ENCODE assay signal across 8 mouse cellular contexts in the genomic region with DNA sequence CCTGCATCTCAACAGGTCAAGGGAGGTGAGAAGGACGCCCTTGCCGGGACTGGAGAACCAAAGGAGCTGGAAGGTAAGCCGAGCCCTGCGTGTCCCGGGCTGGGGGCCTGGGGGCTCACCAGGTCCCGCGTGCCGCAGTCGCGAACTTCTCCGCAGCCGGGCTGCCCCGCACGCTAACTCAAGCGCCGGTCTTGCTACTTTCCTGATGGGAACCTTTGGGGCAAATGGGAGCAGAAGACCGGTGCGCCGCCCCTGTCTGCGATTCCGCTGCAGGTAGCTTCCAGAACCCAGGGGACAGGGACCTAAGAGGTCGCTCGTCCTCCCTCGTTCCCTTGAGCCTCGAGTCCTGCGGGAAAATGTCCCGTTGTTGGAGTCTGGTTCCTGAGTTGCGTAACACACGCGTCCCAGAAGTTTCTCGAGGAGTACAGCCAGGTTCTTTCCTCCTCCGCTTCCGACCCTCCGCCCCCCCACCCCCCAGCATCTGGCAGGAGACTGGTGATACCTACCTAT. TPM values are rescaled to one million over a fixed set of nuclear protein-coding genes. Genes with fewer than 3 reads are reported as not detected.
DNase-seq lines count a peak whose midpoint lies in the region; ATAC-seq and TF ChIP-seq lines count a peak whose summit lies in the region.

No protein-coding gene starts in this region.

- no peak overlapping the region for H3K27ac ChIP-seq in kidney, embryonic 15.5 days
- H3K27ac ChIP-seq in limb, embryonic 12.5 days: no peak overlapping the region
- H3K27ac ChIP-seq in midbrain, postnatal 0 days (ENCODE audit: low read depth, low read length): no peak overlapping the region

- 0% methylated on average over 34 of the region's 34 CpGs for WGBS in kidney, embryonic 15.5 days
- WGBS in limb, embryonic 12.5 days: under 1% methylated on average over 34 of the region's 34 CpGs
- WGBS in midbrain, postnatal 0 days: 0% methylated on average over 34 of the region's 34 CpGs

- H3K4me2 ChIP-seq in kidney, embryonic 15.5 days: peak overlapping the region; percentile 100
- H3K4me2 ChIP-seq in limb, embryonic 12.5 days: peak overlapping the region; percentile 100
- H3K4me2 ChIP-seq in midbrain, postnatal 0 days (ENCODE audit: low read depth, low read length, poor library complexity, severe bottlenecking): peak overlapping the region; percentile 100

- peaks cover 26% of the 10 kb centered on the region for H3K27me3 ChIP-seq in kidney, embryonic 15.5 days
- H3K27me3 ChIP-seq in limb, embryonic 12.5 days: peaks cover 36% of the 10 kb centered on the region
- peaks cover 5% of the 10 kb centered on the region; the same call in 1 of the 2 replicates for H3K27me3 ChIP-seq in midbrain, postnatal 0 days (ENCODE audit: insufficient read depth, low read length)

- peak overlapping the region; percentile 44 for H3K9ac ChIP-seq in kidney, embryonic 15.5 days
- peak overlapping the region; percentile 53 for H3K9ac ChIP-seq in limb, embryonic 12.5 days (replicated peaks)
- H3K9ac ChIP-seq in midbrain, postnatal 0 days (replicated peaks; ENCODE audit: low read length, poor library complexity, severe bottlenecking): peak overlapping the region; percentile 60

- no peak for DNase-seq in kidney, adult 18-20 months
- DNase-seq in adipocyte (ENCODE audit: low spot score): peak; percentile 78
- peak; percentile 50 to 57 for DNase-seq in heart, adult 9 months (ENCODE audit: low spot score in 2 of 2)
- DNase-seq in midbrain, postnatal 0 days (ENCODE audit: low spot score): no peak
- no peak for DNase-seq in frontal cortex, postnatal 14 days (ENCODE audit: low spot score in 2 of 2)
- no peak for DNase-seq in layer of hippocampus, adult 9-11 months

- no peaks in the 10 kb centered on the region for H3K36me3 ChIP-seq in kidney, embryonic 15.5 days
- H3K36me3 ChIP-seq in limb, embryonic 12.5 days: no peaks in the 10 kb centered on the region
- H3K36me3 ChIP-seq in midbrain, postnatal 0 days (ENCODE audit: insufficient read depth, low read length): no peaks in the 10 kb centered on the region

- TF ChIP-seq CTCF in midbrain, postnatal 0 days (IDR thresholded peaks at IDR 0.05): no peak

- H3K4me1 ChIP-seq in kidney, embryonic 15.5 days: peaks cover 25% of the 10 kb centered on the region
- peaks cover 15% of the 10 kb centered on the region for H3K4me1 ChIP-seq in limb, embryonic 12.5 days (replicated peaks)
- H3K4me1 ChIP-seq in midbrain, postnatal 0 days (ENCODE audit: insufficient read depth, low read length): 0 out of 2 replicates have a peak, but pooled peaks cover 3% of the 10 kb centered on the region

- H3K9me3 ChIP-seq in kidney, embryonic 15.5 days (replicated peaks): no peaks in the 10 kb centered on the region
- no peaks in the 10 kb centered on the region for H3K9me3 ChIP-seq in limb, embryonic 12.5 days
- H3K9me3 ChIP-seq in midbrain, postnatal 0 days (ENCODE audit: low read length): no peaks in the 10 kb centered on the region

- peak overlapping the region; percentile 62 for H3K4me3 ChIP-seq in kidney, embryonic 15.5 days (replicated peaks)
- peak overlapping the region; percentile 64 for H3K4me3 ChIP-seq in limb, embryonic 12.5 days (replicated peaks)
- peak overlapping the region; percentile 58 for H3K4me3 ChIP-seq in midbrain, postnatal 0 days (ENCODE audit: low read depth, low read length)

- ATAC-seq in kidney, embryonic 15.5 days (replicated peaks; ENCODE audit: low FRiP score): peak; percentile 55; the same call in 1 of the 2 replicates
- ATAC-seq in limb, embryonic 12.5 days (ENCODE audit: insufficient number of reproducible peaks, insufficient read depth, low FRiP score, low TSS enrichment, low read depth): 0 out of 2 replicates have a peak, but pooled peaks have one; percentile 66
- no peak for ATAC-seq in midbrain, postnatal 0 days (ENCODE audit: low FRiP score)

RNA-seq across cellular contexts. Expression of gene Aff1, which starts 0.4 kb away (rescaled TPM):
- 12.2 and 12.3 TPM in 2 replicates for polyA plus RNA-seq in kidney, embryonic 15.5 days (2015; fragmentation: Nextera tagmentation; extraction: Ambion mirVana)
- polyA plus RNA-seq in limb, embryonic 12.5 days (2016; fragmentation: Nextera tagmentation; extraction: Ambion mirVana): 4.6 and 7.4 TPM in 2 replicates
- total RNA-seq in midbrain, postnatal 0 days (2014; rRNA removed): 5.7 and 6.4 TPM in 2 replicates
- polyA plus RNA-seq in midbrain, postnatal 0 days (2015; fragmentation: Nextera tagmentation; extraction: Ambion mirVana): 0.82 and 1.6 TPM in 2 replicates

RNA-seq across cellular contexts. Expression of gene 1700016H13Rik, which starts 36.8 kb away (rescaled TPM):
- 0.22 TPM in 1 of 2 replicates, not detected in the other for polyA plus RNA-seq in kidney, embryonic 15.5 days (2015; fragmentation: Nextera tagmentation; extraction: Ambion mirVana)
- polyA plus RNA-seq in limb, embryonic 12.5 days (2016; fragmentation: Nextera tagmentation; extraction: Ambion mirVana): 0.23 TPM in 1 of 2 replicates, not detected in the other
- total RNA-seq in midbrain, postnatal 0 days (2014; rRNA removed): 0.61 TPM in 1 of 2 replicates, not detected in the other
- 0.25 and 0.30 TPM in 2 replicates for polyA plus RNA-seq in midbrain, postnatal 0 days (2015; fragmentation: Nextera tagmentation; extraction: Ambion mirVana)

Comparison
In these comparisons a context has a peak if more than half of its experiments do, and no peak if none do; other contexts are left out.
1. DNase-seq: peak in adipocyte (single experiment) and heart, adult 9 months (2 of 2); none in kidney, adult 18-20 months (single experiment), midbrain, postnatal 0 days (single experiment), frontal cortex, postnatal 14 days (0 of 2) and layer of hippocampus, adult 9-11 months (single experiment).
2. Peak in every context shown above with its lines, with median percentiles within 50 percentile points of each other: H3K4me2 ChIP-seq, H3K4me3 ChIP-seq and H3K9ac ChIP-seq.